Mouse (Mus musculus) liver, embryonic 14.5 days (tissue): ENCODE results near the gene Vps37d. TPM values are rescaled to one million over a fixed set of nuclear protein-coding genes. Genes with fewer than 3 reads are reported as not detected.
"Not testable (repeated sequence)": the region's sequence is repeated elsewhere in the genome, so short reads cannot be mapped to it uniquely, and the experiment has no call there.

ENCODE experiments used
- ATAC-seq: fragments of 200-750 bp; cut with Nextera tagmentation; 2 replicates; pipeline ENCODE4 v1.8.0; 2017; ENCODE audit warnings: moderate number of reproducible peaks, mild to moderate bottlenecking, moderate library complexity; ENCODE audit not compliant: insufficient read depth
- DNase-seq, 3 experiments: peaks; one replicate each; pipeline ENCODE4 v3.0.0-alpha.2; 2012 to 2013; ENCODE audit warnings: low read depth in 3 of 3, low spot score in 3 of 3
- H3K27ac ChIP-seq: fragments of 300-500 bp; sonication (generic); 2 replicates; pipeline ENCODE4 v1.5.1; 2014; ENCODE audit warnings: moderate library complexity, mild to moderate bottlenecking, control low read depth, inconsistent platforms
- H3K27me3 ChIP-seq: fragments of 300-500 bp; sonication (generic); 2 replicates; pipeline ENCODE4 v1.6.1; 2014; ENCODE audit warnings: mild to moderate bottlenecking, low read length, moderate library complexity; ENCODE audit not compliant: control insufficient read depth, insufficient read depth
- H3K36me3 ChIP-seq: fragments of 300-500 bp; sonication (generic); replicated peaks from 2 replicates; pipeline ENCODE4 v1.6.1; 2014; ENCODE audit warnings: low read depth; ENCODE audit not compliant: control insufficient read depth, insufficient read depth
- H3K4me1 ChIP-seq, 2 experiments: fragments of 200-500 bp in 1 of 2; fragments of 300-500 bp in 1 of 2; sonication (generic) in 1 of 2; replicated peaks; 2 replicates each; pipeline ENCODE4 v1.6.1; 2012 to 2014; ENCODE audit warnings: antibody characterized with exemption in 1 of 2, inconsistent platforms in 1 of 2, low read length in 1 of 2; ENCODE audit not compliant: control insufficient read depth in 2 of 2, insufficient read depth in 2 of 2
- H3K4me2 ChIP-seq: fragments of 300-500 bp; sonication (generic); 2 replicates; pipeline ENCODE4 v1.6.1; 2014; ENCODE audit warnings: low read depth, mild to moderate bottlenecking, control low read depth, moderate library complexity
- H3K4me3 ChIP-seq, 2 experiments: fragments of 200-500 bp in 1 of 2; fragments of 300-500 bp in 1 of 2; sonication (generic) in 1 of 2; 2 replicates each; pipeline ENCODE4 v1.5.1; 2012 to 2014; ENCODE audit warnings: low read depth in 2 of 2, low read length in 2 of 2, mild to moderate bottlenecking in 2 of 2, control low read depth in 1 of 2, inconsistent platforms in 1 of 2, moderate library complexity in 1 of 2; ENCODE audit not compliant: insufficient read depth in 1 of 2
- H3K9ac ChIP-seq: fragments of 300-500 bp; sonication (generic); replicated peaks from 2 replicates; pipeline ENCODE4 v1.6.1; 2014; ENCODE audit warnings: mild to moderate bottlenecking, control low read depth, moderate library complexity
- H3K9me3 ChIP-seq: fragments of 300-500 bp; sonication (generic); 2 replicates; pipeline ENCODE4 v1.6.1; 2016; ENCODE audit warnings: low read length, mixed read lengths; ENCODE audit not compliant: control insufficient read depth
- CTCF ChIP-seq: IDR thresholded peaks from 2 replicates; pipeline ENCODE4 v1.5.1; 2016; ENCODE audit warnings: antibody characterized with exemption, low read depth, control low read depth
- EP300 ChIP-seq: IDR thresholded peaks from 2 replicates; pipeline ENCODE4 v1.6.1; 2016; ENCODE audit warnings: antibody characterized with exemption, low read depth
- WGBS: fragments of 180-500 bp; shearing (Covaris S2); extraction: QIAGEN DNeasy Blood & Tissue Kit; methylation state at CpG from one replicate; pipeline ENCODE4 v1.1.7; 2014; ENCODE audit not compliant: insufficient replicate concordance; 5-methylcytosine and 5-hydroxymethylcytosine counted together
- polyA plus RNA-seq, 2 experiments: library from polyadenylated mRNA; depleted of rRNA in 1 of 2; stranded (reverse) in 1 of 2; unstranded in 1 of 2; fragments of >200 nt; fragmentation: Nextera tagmentation in 1 of 2; extraction: Ambion mirVana in 1 of 2; gene quantifications; 2 replicates each; pipeline versions ENCODE4 v1.2.1 to v1.2.3; 2012 to 2014

Gene Vps37d
- polyA plus RNA-seq, 2 experiments = 0.06 to 0.30 TPM

- H3K9me3 ChIP-seq = no peaks in the 10 kb centered on the region
- no peak overlapping the region for H3K4me3 ChIP-seq
- DNase-seq (no peak), ATAC-seq (no peak)
- no peak for TF ChIP-seq EP300
- TF ChIP-seq CTCF = no peak
- H3K4me2 ChIP-seq = no peak overlapping the region
- H3K27me3 ChIP-seq = no peaks in the 10 kb centered on the region
- no peak overlapping the region for H3K27ac ChIP-seq
- no peak overlapping the region for H3K9ac ChIP-seq
- WGBS = 81% methylated on average over 12 of the region's 12 CpGs
- peaks cover 11% of the 10 kb centered on the region for H3K36me3 ChIP-seq
- H3K4me1 ChIP-seq = no peaks in the 10 kb centered on the region
Observed at GRCm38 (mm10) chr5:135053356-135053755, 24.7 kb downstream of the Vps37d start.

- not testable (repeated sequence) for H3K4me3 ChIP-seq, H3K27me3 ChIP-seq, H3K9me3 ChIP-seq, H3K4me2 ChIP-seq, ATAC-seq, DNase-seq, H3K4me1 ChIP-seq, H3K9ac ChIP-seq, H3K36me3 ChIP-seq, H3K27ac ChIP-seq
- WGBS = 69% methylated on average over 6 of the region's 6 CpGs
Observed at GRCm38 (mm10) chr5:135049268-135049667, 28.8 kb downstream of the Vps37d start.

GRCm38 (mm10) chr5:135048539-135048938, 29.5 kb downstream of the Vps37d start:
- WGBS = 74% methylated on average over 5 of the region's 5 CpGs
- no peaks in the 10 kb centered on the region for H3K27me3 ChIP-seq
- TF ChIP-seq CTCF (no peak), EP300 (no peak)
- no peaks in the 10 kb centered on the region for H3K4me1 ChIP-seq
- DNase-seq = no peak
- H3K9ac ChIP-seq = no peak overlapping the region
- ATAC-seq = no peak
- H3K27ac ChIP-seq = no peak overlapping the region
- no peaks in the 10 kb centered on the region for H3K9me3 ChIP-seq
- no peak overlapping the region for H3K4me2 ChIP-seq
- no peak overlapping the region for H3K4me3 ChIP-seq
- H3K36me3 ChIP-seq = no peaks in the 10 kb centered on the region

GRCm38 (mm10) chr5:135044575-135044974, 33.5 kb downstream of the Vps37d start:
- Histone ChIP-seq H3K36me3 (no peaks in the 10 kb centered on the region), H3K4me3 (no peak overlapping the region), H3K27ac (no peak overlapping the region), H3K4me1 (peaks cover 5 to 21% of the 10 kb centered on the region in 2 experiments), H3K9me3 (no peaks in the 10 kb centered on the region), H3K9ac (no peak overlapping the region), H3K4me2 (no peak overlapping the region), H3K27me3 (no peaks in the 10 kb centered on the region)
- ATAC-seq = no peak
- no peak for TF ChIP-seq CTCF
- no peak for TF ChIP-seq EP300
- no peak for DNase-seq
- WGBS = 69% methylated on average over 3 of the region's 3 CpGs

GRCm38 (mm10) chr5:135042105-135042788, 35.8 kb downstream of the Vps37d start:
- Histone ChIP-seq H3K9me3 (no peaks in the 10 kb centered on the region), H3K4me3 (peak overlapping the region; percentile 17 to 27), H3K4me2 (peak overlapping the region; percentile 57), H3K9ac (no peak overlapping the region; the same call in 1 of the 2 replicates), H3K4me1 (peaks cover 5 to 24% of the 10 kb centered on the region in 2 experiments), H3K27me3 (no peaks in the 10 kb centered on the region), H3K27ac (no peak overlapping the region), H3K36me3 (no peaks in the 10 kb centered on the region)
- ATAC-seq (peak; percentile 71; the same call in 1 of the 2 replicates), DNase-seq (no peak)
- no peak for TF ChIP-seq EP300
- TF ChIP-seq CTCF = no peak
- 34% methylated on average over 21 of the region's 21 CpGs for whole genome bisulfite sequencing
